Mouse (Mus musculus): ENCODE data around the gene Lsr. TPM values are rescaled to one million over a fixed set of nuclear protein-coding genes. Genes with fewer than 3 reads are reported as not detected.

The Lsr gene
- polyA plus RNA-seq, 1 experiment from 2014 or later: 57.9 TPM

- WGBS: 86% methylated on average over 9 of the region's 9 CpGs
- H3K9ac ChIP-seq (replicated peaks; ENCODE audit: low read depth): no peak overlapping the region
- no peak overlapping the region for H3K27ac ChIP-seq (ENCODE audit: low read length)
- no peaks in the 10 kb centered on the region for H3K4me1 ChIP-seq (ENCODE audit: insufficient read depth, low read depth, low read length)
- H3K4me3 ChIP-seq (ENCODE audit: low read depth, low read length): no peak overlapping the region
- ATAC-seq (no peak), DNase-seq (ENCODE audit: low spot score) (no peak)
- TF ChIP-seq CTCF (IDR thresholded peaks at IDR 0.05) (no peak), EP300 (IDR thresholded peaks at IDR 0.05) (no peak)
- no peaks in the 10 kb centered on the region for H3K36me3 ChIP-seq (ENCODE audit: insufficient read depth, low read length)
- no peak overlapping the region for H3K4me2 ChIP-seq (replicated peaks; ENCODE audit: low read depth, low read length)
- no peaks in the 10 kb centered on the region for H3K27me3 ChIP-seq (replicated peaks; ENCODE audit: insufficient read depth, low read length)
- no peaks in the 10 kb centered on the region for H3K9me3 ChIP-seq (ENCODE audit: low read length)
Measured at GRCm38 (mm10) chr7:30985357-30985756, 12.1 kb upstream of the Lsr start.

GRCm38 (mm10) chr7:30981703-30982102, 8.4 kb upstream of the Lsr start:
- no peaks in the 10 kb centered on the region for H3K27me3 ChIP-seq (replicated peaks; ENCODE audit: insufficient read depth, low read length)
- no peak overlapping the region for H3K4me3 ChIP-seq (ENCODE audit: low read depth, low read length)
- H3K27ac ChIP-seq (ENCODE audit: low read length): no peak overlapping the region
- WGBS: 89% methylated on average over 4 of the region's 4 CpGs
- DNase-seq (ENCODE audit: low spot score): no peak
- TF ChIP-seq EP300 (IDR thresholded peaks at IDR 0.05) (no peak), CTCF (IDR thresholded peaks at IDR 0.05) (no peak)
- H3K4me2 ChIP-seq (replicated peaks; ENCODE audit: low read depth, low read length): no peak overlapping the region
- H3K4me1 ChIP-seq (ENCODE audit: insufficient read depth, low read depth, low read length): no peaks in the 10 kb centered on the region
- no peaks in the 10 kb centered on the region for H3K9me3 ChIP-seq (ENCODE audit: low read length)
- no peaks in the 10 kb centered on the region for H3K36me3 ChIP-seq (ENCODE audit: insufficient read depth, low read length)
- ATAC-seq: no peak
- H3K9ac ChIP-seq (replicated peaks; ENCODE audit: low read depth): no peak overlapping the region

GRCm38 (mm10) chr7:30973501-30974289, 431 bp upstream of the Lsr start, which contains the start of gene Fam187b:
Gene Fam187b, plus strand, starts transcription at chr7:30973790.
- Histone ChIP-seq H3K4me3 (ENCODE audit: low read depth, low read length) (peak within 1 kb of the TSS; percentile 49), H3K36me3 (ENCODE audit: insufficient read depth, low read length) (no peaks in the 10 kb centered on the region), H3K9me3 (ENCODE audit: low read length) (no peaks in the 10 kb centered on the region), H3K27me3 (replicated peaks; ENCODE audit: insufficient read depth, low read length) (no peaks in the 10 kb centered on the region), H3K4me2 (replicated peaks; ENCODE audit: low read depth, low read length) (peak within 1 kb of the TSS; percentile 65), H3K27ac (ENCODE audit: low read length) (peak within 1 kb of the TSS; percentile 94), H3K4me1 (ENCODE audit: insufficient read depth, low read depth, low read length) (peaks cover 5% of the 10 kb centered on the region; the same call in 1 of the 2 replicates), H3K9ac (replicated peaks; ENCODE audit: low read depth) (peak within 1 kb of the TSS; percentile 46)
- peak; percentile 96 for ATAC-seq
- under 1% methylated on average over 37 of the region's 37 CpGs for WGBS
- peak; percentile 96 for DNase-seq (ENCODE audit: low spot score)
- peak; percentile 88 for TF ChIP-seq CTCF (IDR thresholded peaks at IDR 0.05)
- TF ChIP-seq EP300 (IDR thresholded peaks at IDR 0.05): peak; percentile 6; the same call in 1 of the 2 replicates

GRCm38 (mm10) chr7:30972426-30973250, 626 bp downstream of the Lsr start:
- DNase-seq (ENCODE audit: low spot score): no peak

GRCm38 (mm10) chr7:30971901-30972300, 1.4 kb downstream of the Lsr start:
- no peak for DNase-seq (ENCODE audit: low spot score)
- H3K27me3 ChIP-seq (replicated peaks; ENCODE audit: insufficient read depth, low read length): no peaks in the 10 kb centered on the region
- H3K27ac ChIP-seq (ENCODE audit: low read length): no peak overlapping the region
- ATAC-seq: no peak
- H3K4me2 ChIP-seq (replicated peaks; ENCODE audit: low read depth, low read length): no peak overlapping the region; the same call in 1 of the 2 replicates
- H3K9me3 ChIP-seq (ENCODE audit: low read length): no peaks in the 10 kb centered on the region
- TF ChIP-seq CTCF (IDR thresholded peaks at IDR 0.05) (no peak), EP300 (IDR thresholded peaks at IDR 0.05) (no peak)
- H3K9ac ChIP-seq (replicated peaks; ENCODE audit: low read depth): no peak overlapping the region
- H3K4me1 ChIP-seq (ENCODE audit: insufficient read depth, low read depth, low read length): peaks cover 5% of the 10 kb centered on the region; the same call in 1 of the 2 replicates
- WGBS: 71% methylated on average over 15 of the region's 15 CpGs
- H3K36me3 ChIP-seq (ENCODE audit: insufficient read depth, low read length): no peaks in the 10 kb centered on the region
- H3K4me3 ChIP-seq (ENCODE audit: low read depth, low read length): no peak overlapping the region

More at GRCm38 (mm10) chr7:30972426-30973250, 626 bp downstream of the Lsr start:
- peaks cover 5% of the 10 kb centered on the region; the same call in 1 of the 2 replicates for H3K4me1 ChIP-seq (ENCODE audit: insufficient read depth, low read depth, low read length)
- peak overlapping the region; percentile 49 for H3K4me3 ChIP-seq (ENCODE audit: low read depth, low read length)
- TF ChIP-seq CTCF (IDR thresholded peaks at IDR 0.05) (no peak), EP300 (IDR thresholded peaks at IDR 0.05) (no peak)
- H3K4me2 ChIP-seq (replicated peaks; ENCODE audit: low read depth, low read length): peak overlapping the region; percentile 65
- peak overlapping the region; percentile 94 for H3K27ac ChIP-seq (ENCODE audit: low read length)
- no peaks in the 10 kb centered on the region for H3K27me3 ChIP-seq (replicated peaks; ENCODE audit: insufficient read depth, low read length)
- ATAC-seq: peak; percentile 22
- no peaks in the 10 kb centered on the region for H3K36me3 ChIP-seq (ENCODE audit: insufficient read depth, low read length)
- peak overlapping the region; percentile 46; the same call in 1 of the 2 replicates for H3K9ac ChIP-seq (replicated peaks; ENCODE audit: low read depth)
- 5% methylated on average over 40 of the region's 41 CpGs for WGBS
- H3K9me3 ChIP-seq (ENCODE audit: low read length): no peaks in the 10 kb centered on the region

GRCm38 (mm10) chr7:30969174-30969573, 4.1 kb downstream of the Lsr start:
- ATAC-seq (no peak), DNase-seq (ENCODE audit: low spot score) (no peak)
- Histone ChIP-seq H3K4me1 (ENCODE audit: insufficient read depth, low read depth, low read length) (peaks cover 5% of the 10 kb centered on the region; the same call in 1 of the 2 replicates), H3K4me3 (ENCODE audit: low read depth, low read length) (no peak overlapping the region), H3K27ac (ENCODE audit: low read length) (no peak overlapping the region), H3K4me2 (replicated peaks; ENCODE audit: low read depth, low read length) (no peak overlapping the region), H3K36me3 (ENCODE audit: insufficient read depth, low read length) (no peaks in the 10 kb centered on the region), H3K9ac (replicated peaks; ENCODE audit: low read depth) (no peak overlapping the region), H3K9me3 (ENCODE audit: low read length) (no peaks in the 10 kb centered on the region), H3K27me3 (replicated peaks; ENCODE audit: insufficient read depth, low read length) (no peaks in the 10 kb centered on the region)
- no peak for TF ChIP-seq CTCF (IDR thresholded peaks at IDR 0.05)
- TF ChIP-seq EP300 (IDR thresholded peaks at IDR 0.05): no peak
- WGBS: 68% methylated on average over 4 of the region's 4 CpGs

Data from lung, postnatal 0 days (tissue).